Mouse (Mus musculus) lung, postnatal 0 days (tissue): ENCODE results near the gene Syne2. TPM values are rescaled to one million over a fixed set of nuclear protein-coding genes. Genes with fewer than 3 reads are reported as not detected.

Experiments used
- ATAC-seq: fragments of 200-750 bp; cut with Nextera tagmentation; 2 replicates; pipeline ENCODE4 v1.8.0; 2017; ENCODE audit warnings: moderate library complexity
- DNase-seq: peaks from one replicate; pipeline ENCODE4 v3.0.0-alpha.2; 2016; ENCODE audit warnings: low spot score
- H3K27ac ChIP-seq: fragments of 300-500 bp; sonication (generic); 2 replicates; pipeline ENCODE4 v1.5.1; 2014; ENCODE audit warnings: antibody characterized with exemption, mild to moderate bottlenecking, low read length, mixed read lengths
- H3K27me3 ChIP-seq: fragments of 300-500 bp; sonication (generic); replicated peaks from 2 replicates; pipeline ENCODE4 v1.6.1; 2014; ENCODE audit warnings: low read length, mixed read lengths; ENCODE audit not compliant: insufficient read depth
- H3K36me3 ChIP-seq: fragments of 300-500 bp; sonication (generic); 2 replicates; pipeline ENCODE4 v1.6.1; 2014; ENCODE audit warnings: low read length, mixed read lengths; ENCODE audit not compliant: insufficient read depth
- H3K4me1 ChIP-seq: fragments of 300-500 bp; sonication (generic); 2 replicates; pipeline ENCODE4 v1.6.1; 2014; ENCODE audit warnings: antibody characterized with exemption, low read depth, low read length, mixed read lengths; ENCODE audit not compliant: insufficient read depth
- H3K4me2 ChIP-seq: fragments of 300-500 bp; sonication (generic); replicated peaks from 2 replicates; pipeline ENCODE4 v1.6.1; 2014; ENCODE audit warnings: low read depth, mild to moderate bottlenecking, low read length, moderate library complexity, mixed read lengths
- H3K4me3 ChIP-seq: fragments of 300-500 bp; sonication (generic); 2 replicates; pipeline ENCODE4 v1.5.1; 2014; ENCODE audit warnings: low read depth, low read length
- H3K9ac ChIP-seq: fragments of 300-500 bp; sonication (generic); replicated peaks from 2 replicates; pipeline ENCODE4 v1.6.1; 2014; ENCODE audit warnings: low read depth, mild to moderate bottlenecking
- H3K9me3 ChIP-seq: fragments of 300-500 bp; sonication (generic); 2 replicates; pipeline ENCODE4 v1.6.1; 2016; ENCODE audit warnings: low read length, mixed read lengths
- CTCF ChIP-seq: IDR thresholded peaks from 2 replicates; pipeline ENCODE4 v1.5.1; 2016; ENCODE audit warnings: antibody characterized with exemption, mild to moderate bottlenecking
- EP300 ChIP-seq: IDR thresholded peaks from 2 replicates; pipeline ENCODE4 v1.6.1; 2016; ENCODE audit warnings: antibody characterized with exemption, mild to moderate bottlenecking, control low read depth
- WGBS: fragments of 180-500 bp; shearing (Covaris S2); extraction: QIAGEN DNeasy Blood & Tissue Kit; methylation state at CpG from one replicate; pipeline ENCODE4 v1.1.7; 2014; 5-methylcytosine and 5-hydroxymethylcytosine counted together
- polyA plus RNA-seq: library from polyadenylated mRNA; unstranded; fragments of >200 nt; fragmentation: Nextera tagmentation; extraction: Ambion mirVana; gene quantifications from 2 replicates; pipeline ENCODE4 v1.2.1, GENCODE M21; 2015

The Syne2 gene
- polyA plus RNA-seq, 1 experiment from 2014 or later, result 41.8 TPM

- Histone ChIP-seq H3K36me3 (no peaks in the 10 kb centered on the region), H3K4me1 (peaks cover 3% of the 10 kb centered on the region; the same call in 1 of the 2 replicates), H3K4me3 (no peak overlapping the region), H3K9ac (no peak overlapping the region), H3K4me2 (no peak overlapping the region), H3K9me3 (no peaks in the 10 kb centered on the region), H3K27me3 (no peaks in the 10 kb centered on the region), H3K27ac (no peak overlapping the region)
- DNase-seq (no peak), ATAC-seq (no peak)
- WGBS, result 69% methylated on average over 9 of the region's 9 CpGs
- TF ChIP-seq CTCF, result no peak
- no peak for TF ChIP-seq EP300
Measured at GRCm38 (mm10) chr12:75873546-75874235, 55.8 kb downstream of the Syne2 start.

GRCm38 (mm10) chr12:75874287-75874994, 56.5 kb downstream of the Syne2 start:
- H3K4me2 ChIP-seq, result no peak overlapping the region
- no peak for ATAC-seq

GRCm38 (mm10) chr12:75879636-75880317, 61.8 kb downstream of the Syne2 start:
- ATAC-seq (no peak), DNase-seq (no peak)
- Histone ChIP-seq H3K9me3 (no peaks in the 10 kb centered on the region), H3K4me3 (no peak overlapping the region), H3K27me3 (no peaks in the 10 kb centered on the region), H3K9ac (no peak overlapping the region), H3K36me3 (no peaks in the 10 kb centered on the region), H3K27ac (no peak overlapping the region), H3K4me2 (no peak overlapping the region), H3K4me1 (no peaks in the 10 kb centered on the region)
- WGBS, result 67% methylated on average over 12 of the region's 12 CpGs
- no peak for TF ChIP-seq EP300
- no peak for TF ChIP-seq CTCF

More at GRCm38 (mm10) chr12:75874287-75874994, 56.5 kb downstream of the Syne2 start:
- DNase-seq, result no peak
- Histone ChIP-seq H3K9ac (no peak overlapping the region), H3K4me3 (no peak overlapping the region), H3K4me1 (no peaks in the 10 kb centered on the region), H3K27ac (no peak overlapping the region), H3K27me3 (no peaks in the 10 kb centered on the region), H3K36me3 (no peaks in the 10 kb centered on the region), H3K9me3 (no peaks in the 10 kb centered on the region)
- TF ChIP-seq CTCF, result no peak
- no peak for TF ChIP-seq EP300
- WGBS, result 49% methylated on average over 12 of the region's 12 CpGs

- H3K27ac ChIP-seq, result no peak overlapping the region
- H3K4me2 ChIP-seq, result no peak overlapping the region
- no peaks in the 10 kb centered on the region for H3K4me1 ChIP-seq
- TF ChIP-seq EP300 (no peak), CTCF (no peak)
- no peaks in the 10 kb centered on the region for H3K9me3 ChIP-seq
- H3K36me3 ChIP-seq, result no peaks in the 10 kb centered on the region
- ATAC-seq, result no peak; the same call in 1 of the 2 replicates
- no peaks in the 10 kb centered on the region for H3K27me3 ChIP-seq
- 35% methylated on average over 4 of the region's 4 CpGs for WGBS
- H3K4me3 ChIP-seq, result no peak overlapping the region
- no peak overlapping the region for H3K9ac ChIP-seq
- no peak for DNase-seq
Measured at GRCm38 (mm10) chr12:75881554-75881953, 63.6 kb downstream of the Syne2 start.

- Histone ChIP-seq H3K36me3 (no peaks in the 10 kb centered on the region; the same call in 1 of the 2 replicates), H3K4me3 (no peak overlapping the region), H3K27me3 (no peaks in the 10 kb centered on the region), H3K27ac (no peak overlapping the region), H3K4me1 (no peaks in the 10 kb centered on the region), H3K9me3 (no peaks in the 10 kb centered on the region), H3K4me2 (no peak overlapping the region), H3K9ac (no peak overlapping the region)
- WGBS, result 84% methylated on average over 7 of the region's 7 CpGs
- DNase-seq (no peak), ATAC-seq (no peak)
- no peak for TF ChIP-seq EP300
- TF ChIP-seq CTCF, result no peak
Measured at GRCm38 (mm10) chr12:75886161-75886560, 68.2 kb downstream of the Syne2 start.

GRCm38 (mm10) chr12:75886946-75887345, 69.0 kb downstream of the Syne2 start:
- DNase-seq (no peak), ATAC-seq (no peak)
- TF ChIP-seq CTCF (no peak), EP300 (no peak)
- Histone ChIP-seq H3K9me3 (no peaks in the 10 kb centered on the region), H3K4me2 (no peak overlapping the region), H3K4me1 (no peaks in the 10 kb centered on the region), H3K27ac (no peak overlapping the region), H3K27me3 (no peaks in the 10 kb centered on the region), H3K4me3 (no peak overlapping the region), H3K36me3 (no peaks in the 10 kb centered on the region; the same call in 1 of the 2 replicates), H3K9ac (no peak overlapping the region)
- WGBS, result 95% methylated on average over 2 of the region's 2 CpGs
